Mouse (Mus musculus) limb, embryonic 14.5 days (tissue): ENCODE results near the gene Pfkl. TPM values are rescaled to one million over a fixed set of nuclear protein-coding genes. Genes with fewer than 3 reads are reported as not detected.
"Not testable (repeated sequence)": the region's sequence is repeated elsewhere in the genome, so short reads cannot be mapped to it uniquely, and the experiment has no call there.

ENCODE experiments used
- ATAC-seq: fragments of 200-750 bp; cut with Nextera tagmentation; 2 replicates; pipeline ENCODE4 v1.8.0; 2017; ENCODE audit warnings: low read depth, moderate number of reproducible peaks, moderate TSS enrichment; ENCODE audit not compliant: low FRiP score
- DNase-seq: peaks from one replicate; pipeline ENCODE4 v3.0.0-alpha.2; 2015; ENCODE audit warnings: low spot score
- H3K27ac ChIP-seq: fragments of 300-500 bp; sonication (generic); replicated peaks from 2 replicates; pipeline ENCODE4 v1.5.1; 2014; ENCODE audit warnings: low read depth, mild to moderate bottlenecking, low read length, moderate library complexity, mixed read lengths
- H3K27me3 ChIP-seq: fragments of 300-500 bp; sonication (generic); 2 replicates; pipeline ENCODE4 v1.6.1; 2014; ENCODE audit warnings: low read length, mixed read lengths; ENCODE audit not compliant: control insufficient read depth, insufficient read depth
- H3K36me3 ChIP-seq: fragments of 300-500 bp; sonication (generic); 2 replicates; pipeline ENCODE4 v1.6.1; 2014; ENCODE audit warnings: mild to moderate bottlenecking, low read length, moderate library complexity, mixed read lengths; ENCODE audit not compliant: control insufficient read depth, insufficient read depth
- H3K4me1 ChIP-seq: fragments of 300-500 bp; sonication (generic); 2 replicates; pipeline ENCODE4 v1.6.1; 2014; ENCODE audit warnings: antibody characterized with exemption, low read length, mixed read lengths; ENCODE audit not compliant: control insufficient read depth, insufficient read depth
- H3K4me2 ChIP-seq: fragments of 300-500 bp; sonication (generic); replicated peaks from 2 replicates; pipeline ENCODE4 v1.6.1; 2014; ENCODE audit warnings: low read depth, mild to moderate bottlenecking, low read length, moderate library complexity; ENCODE audit not compliant: severe bottlenecking
- H3K4me3 ChIP-seq: fragments of 300-500 bp; sonication (generic); replicated peaks from 2 replicates; pipeline ENCODE4 v1.5.1; 2014; ENCODE audit warnings: low read length
- H3K9ac ChIP-seq: fragments of 300-500 bp; sonication (generic); 2 replicates; pipeline ENCODE4 v1.6.1; 2014; ENCODE audit warnings: mild to moderate bottlenecking, low read depth, low read length, moderate library complexity; ENCODE audit not compliant: severe bottlenecking
- H3K9me3 ChIP-seq: fragments of 300-500 bp; sonication (generic); 2 replicates; pipeline ENCODE4 v1.6.1; 2016; ENCODE audit warnings: low read length; ENCODE audit not compliant: control insufficient read depth
- POLR2A ChIP-seq: fragments of 200-500 bp; IDR thresholded peaks from 2 replicates; pipeline ENCODE4 v1.8.0; 2012; ENCODE audit warnings: inconsistent platforms, mild to moderate bottlenecking, moderate library complexity, borderline replicate concordance; ENCODE audit not compliant: insufficient read depth, insufficient read length; ENCODE audit errors: extremely low read depth
- WGBS: fragments of 180-500 bp; shearing (Covaris S2); extraction: QIAGEN DNeasy Blood & Tissue Kit; methylation state at CpG from one replicate; pipeline ENCODE4 v1.1.7; 2014; 5-methylcytosine and 5-hydroxymethylcytosine counted together
- polyA plus RNA-seq, 2 experiments: library from polyadenylated mRNA; depleted of rRNA in 1 of 2; stranded (reverse) in 1 of 2; unstranded in 1 of 2; fragments of >200 nt; fragmentation: Nextera tagmentation in 1 of 2; extraction: Ambion mirVana in 1 of 2; gene quantifications; 2 replicates each; pipeline versions ENCODE4 v1.2.1 to v1.2.3; 2012 to 2014

Pfkl gene
- polyA plus RNA-seq, 2 experiments: 112 to 129 TPM

- Histone ChIP-seq H3K27ac (no peak overlapping the region), H3K4me1 (no peaks in the 10 kb centered on the region), H3K9me3 (no peaks in the 10 kb centered on the region), H3K36me3 (no peaks in the 10 kb centered on the region), H3K4me3 (no peak overlapping the region), H3K4me2 (no peak overlapping the region), H3K27me3 (no peaks in the 10 kb centered on the region), H3K9ac (no peak overlapping the region)
- TF ChIP-seq POLR2A: no peak
- DNase-seq (no peak), ATAC-seq (no peak)
- WGBS: 80% methylated on average over 4 of the region's 4 CpGs
These were observed 9.4 kb upstream of the Pfkl start for GRCm38 (mm10) chr10:78019291-78019690.

DNA sequence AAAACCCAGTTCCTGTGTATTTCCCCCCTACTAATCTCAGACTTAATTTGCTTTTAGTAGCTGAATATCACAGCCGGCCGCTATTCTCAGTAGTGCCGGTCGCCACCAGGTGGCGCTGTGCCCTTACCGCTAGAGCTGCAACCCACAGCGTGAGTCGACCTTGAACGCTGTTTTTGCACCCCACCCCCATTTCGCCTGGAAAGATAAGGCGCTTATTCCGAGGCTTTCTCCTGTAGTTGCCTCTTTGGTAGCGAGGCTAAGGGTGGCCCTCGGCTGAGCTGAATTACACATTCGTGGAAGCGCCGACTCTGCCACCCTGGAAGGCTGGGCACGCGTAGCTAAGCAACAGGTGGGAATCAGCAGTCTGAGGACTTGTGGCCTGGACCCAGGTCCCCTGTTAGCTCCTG, 8.9 kb upstream of the Pfkl start:
- no peak overlapping the region for H3K9ac ChIP-seq
- no peaks in the 10 kb centered on the region for H3K27me3 ChIP-seq
- no peak for TF ChIP-seq POLR2A
- DNase-seq (peak; percentile 82), ATAC-seq (peak; percentile 82)
- no peaks in the 10 kb centered on the region for H3K4me1 ChIP-seq
- H3K27ac ChIP-seq: no peak overlapping the region
- WGBS: 22% methylated on average over 19 of the region's 19 CpGs
- peak overlapping the region; percentile 26 for H3K4me3 ChIP-seq
- H3K4me2 ChIP-seq: peak overlapping the region; percentile 58
- no peaks in the 10 kb centered on the region for H3K9me3 ChIP-seq
- H3K36me3 ChIP-seq: no peaks in the 10 kb centered on the region

- no peak for DNase-seq
- Histone ChIP-seq H3K36me3 (no peaks in the 10 kb centered on the region), H3K9me3 (no peaks in the 10 kb centered on the region), H3K4me3 (no peak overlapping the region), H3K27ac (no peak overlapping the region), H3K4me2 (no peak overlapping the region), H3K4me1 (no peaks in the 10 kb centered on the region), H3K9ac (no peak overlapping the region), H3K27me3 (no peaks in the 10 kb centered on the region)
- ATAC-seq: no peak
- no peak for TF ChIP-seq POLR2A
- WGBS: 55% methylated on average over 5 of the region's 5 CpGs
These were observed 6.5 kb upstream of the Pfkl start for GRCm38 (mm10) chr10:78016366-78016765.

- DNase-seq (no peak), ATAC-seq (no peak)
- Histone ChIP-seq H3K4me3 (no peak overlapping the region), H3K4me1 (0 out of 2 replicates have a peak, but pooled peaks cover 2% of the 10 kb centered on the region), H3K9me3 (no peaks in the 10 kb centered on the region), H3K27me3 (no peaks in the 10 kb centered on the region), H3K4me2 (no peak overlapping the region), H3K36me3 (no peaks in the 10 kb centered on the region), H3K27ac (no peak overlapping the region), H3K9ac (no peak overlapping the region)
- TF ChIP-seq POLR2A: no peak
- 97% methylated on average over 1 of the region's 1 CpGs for WGBS
These were observed 5.6 kb upstream of the Pfkl start for GRCm38 (mm10) chr10:78015489-78015888.

DNA sequence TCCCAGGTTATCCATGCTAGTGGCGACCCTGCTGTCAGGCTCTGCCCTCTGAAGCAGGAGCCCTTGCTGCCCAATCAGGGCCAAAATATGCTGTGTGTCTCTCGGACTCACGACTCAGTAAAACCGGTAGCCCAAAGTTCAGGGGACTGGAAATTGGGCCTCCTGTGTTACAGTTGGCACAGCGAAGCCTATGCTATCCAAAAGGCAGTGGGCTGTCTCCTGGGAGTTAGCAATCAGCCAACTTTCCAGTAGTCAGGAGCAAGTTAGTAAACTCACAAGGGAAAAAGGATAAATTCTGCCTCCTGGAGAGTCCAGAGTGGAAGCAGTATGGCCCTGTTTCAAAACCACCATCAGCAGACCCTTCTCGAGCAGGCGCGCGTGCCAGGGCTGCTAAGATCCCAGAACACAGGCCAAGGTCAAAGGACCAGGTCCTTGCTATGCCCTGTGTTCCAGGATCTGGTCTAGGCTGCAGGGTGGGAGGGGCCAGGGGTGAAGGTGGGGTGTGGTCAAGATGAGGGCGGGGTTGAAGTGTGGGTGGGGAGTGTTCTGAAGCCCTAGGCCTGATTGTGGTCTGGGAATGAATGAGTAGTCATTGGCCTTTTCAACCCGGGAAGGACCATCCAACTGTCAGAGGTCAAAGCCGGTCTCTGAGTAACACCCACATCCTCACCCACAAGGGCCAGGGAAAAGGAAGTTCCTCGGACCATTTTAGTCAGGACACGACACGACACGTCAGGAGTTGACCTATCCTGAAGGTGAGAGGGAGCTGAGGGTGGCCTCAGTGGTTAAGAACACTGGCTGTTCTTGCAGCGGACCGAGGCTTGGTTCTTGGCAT, 3.0 kb upstream of the Pfkl start:
- Histone ChIP-seq H3K9ac (no peak overlapping the region), H3K27me3 (no peaks in the 10 kb centered on the region), H3K27ac (no peak overlapping the region), H3K9me3 (no peaks in the 10 kb centered on the region), H3K36me3 (no peaks in the 10 kb centered on the region), H3K4me2 (no peak overlapping the region), H3K4me3 (no peak overlapping the region), H3K4me1 (peaks cover 11% of the 10 kb centered on the region)
- DNase-seq (no peak), ATAC-seq (no peak)
- no peak for TF ChIP-seq POLR2A
- 90% methylated on average over 18 of the region's 18 CpGs for WGBS

- not testable (repeated sequence) for DNase-seq, H3K36me3 ChIP-seq, ATAC-seq, H3K9me3 ChIP-seq, H3K27me3 ChIP-seq, H3K4me3 ChIP-seq, H3K27ac ChIP-seq, H3K9ac ChIP-seq, H3K4me2 ChIP-seq
- peaks cover 23% of the 10 kb centered on the region for H3K4me1 ChIP-seq
- WGBS: 94% methylated on average over 5 of the region's 5 CpGs
These were observed 1.2 kb upstream of the Pfkl start for GRCm38 (mm10) chr10:78011116-78011515.
